Mouse (Mus musculus) heart, adult 2 months (tissue): ENCODE measurements around the gene Smad6.

ENCODE experiments used
- CTCF ChIP-seq: fragments of 200-600 bp; IDR thresholded peaks from 2 replicates; pipeline ENCODE4 v1.8.1; 2022; ENCODE audit warnings: antibody characterized with exemption, mild to moderate bottlenecking, moderate library complexity
- EP300 ChIP-seq: fragments of 200-500 bp; IDR thresholded peaks from 2 replicates; pipeline ENCODE4 v1.6.1; 2011; ENCODE audit warnings: low read depth, low read length, control low read depth; ENCODE audit not compliant: insufficient read depth
- POLR2A ChIP-seq: fragments of 200-500 bp; IDR thresholded peaks from 2 replicates; pipeline ENCODE4 v1.6.1; 2011; ENCODE audit warnings: mild to moderate bottlenecking, low read depth, low read length, control low read depth; ENCODE audit not compliant: insufficient read depth

GRCm38 (mm10) chr9:63992761-63993160, 29.1 kb downstream of the Smad6 start:
- TF ChIP-seq POLR2A (no peak), CTCF (no peak), EP300 (no peak)
